In the genomic region with DNA sequence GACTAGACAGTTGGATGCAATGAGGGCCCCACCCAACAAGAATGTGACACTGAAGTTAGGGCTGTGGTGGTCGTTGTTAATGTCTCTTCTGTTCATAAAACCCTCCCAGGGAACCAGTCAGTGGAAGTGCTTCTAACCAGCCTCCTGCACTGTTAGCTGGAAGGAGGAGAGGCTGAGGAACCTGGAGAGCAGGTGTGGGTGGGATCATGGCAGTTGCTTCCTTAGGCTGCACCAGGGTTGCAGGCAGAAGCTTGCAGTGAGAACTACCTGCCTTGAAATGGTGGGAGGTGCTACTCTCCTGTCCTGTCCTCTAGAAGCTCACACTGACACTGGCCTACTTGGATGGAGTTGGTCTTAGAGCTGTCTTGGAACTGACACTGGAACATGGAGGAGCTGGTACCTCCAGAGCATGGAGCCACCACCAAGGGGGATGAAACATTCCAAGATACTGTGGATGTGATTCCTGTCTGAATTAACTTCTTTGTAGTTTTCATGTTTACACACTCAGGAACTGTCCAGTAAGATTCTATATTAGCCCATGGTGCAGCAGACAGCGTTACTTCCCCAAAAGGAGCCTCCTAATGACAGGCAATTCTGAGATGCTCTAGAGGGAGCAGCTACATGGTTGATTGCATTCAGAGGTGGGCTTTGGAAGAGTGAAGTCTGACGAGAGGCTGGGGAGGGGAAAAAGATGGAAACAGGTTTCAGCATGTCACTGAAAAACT, we compare ENCODE assay signal across 37 mouse cellular contexts. TPM values are rescaled to one million over a fixed set of nuclear protein-coding genes. Genes with fewer than 3 reads are reported as not detected.
DNase-seq lines count a peak whose midpoint lies in the region; ATAC-seq and TF ChIP-seq lines count a peak whose summit lies in the region.
"Had no signal": no experiment of that assay in that cellular context is flagged by ENCODE, and none has a peak within 500 bp of the region (broad histone marks: within the 10 kb centered on the region; RNA-seq: fewer than 3 reads in every experiment).

No protein-coding gene starts in this region.

- H3K9ac ChIP-seq in liver, embryonic 12.5 days: no peak overlapping the region
- no peak overlapping the region for H3K9ac ChIP-seq in liver, postnatal 0 days (replicated peaks)
- H3K9ac ChIP-seq in limb, embryonic 15.5 days: no peak overlapping the region
- H3K9ac ChIP-seq: forebrain, embryonic 15.5 days; heart, embryonic 13.5 days; hindbrain, embryonic 15.5 days; kidney, embryonic 15.5 days; lung, embryonic 14.5 days; neural tube, embryonic 12.5 days had no signal

- H3K4me3 ChIP-seq in liver, embryonic 12.5 days: no peak overlapping the region
- no peak overlapping the region for H3K4me3 ChIP-seq in liver, postnatal 0 days (ENCODE audit: low read depth, low read length)
- peak overlapping the region; percentile 64; the same call in 1 of the 2 replicates for H3K4me3 ChIP-seq in G1E (ENCODE audit: low read depth, low read length)
- H3K4me3 ChIP-seq in limb, embryonic 15.5 days: no peak overlapping the region
- H3K4me3 ChIP-seq: forebrain, embryonic 10.5 days; forebrain, embryonic 15.5 days; heart, adult 2 months; heart, embryonic 13.5 days; hindbrain, embryonic 10.5 days; hindbrain, embryonic 15.5 days; kidney, embryonic 15.5 days; left cerebral cortex, adult 2 months; neural tube, embryonic 12.5 days had no signal

- ATAC-seq in liver, embryonic 12.5 days: no peak
- ATAC-seq in liver, postnatal 0 days: no peak
- no peak for ATAC-seq in G1E (ENCODE audit: extremely low read depth, insufficient number of reproducible peaks, low FRiP score, poor library complexity, severe bottlenecking)
- no peak for ATAC-seq in limb, embryonic 15.5 days (ENCODE audit: insufficient number of reproducible peaks, low FRiP score, low TSS enrichment, low read depth)
- ATAC-seq: forebrain, embryonic 15.5 days; inflammation-experienced regulatory T-cells, adult 6 months; midbrain, embryonic 16.5 days had no signal

- no peak for TF ChIP-seq CTCF in liver, postnatal 0 days (IDR thresholded peaks at IDR 0.05; ENCODE audit: low read depth)
- TF ChIP-seq CTCF in G1E (IDR thresholded peaks at IDR 0.05; ENCODE audit: low read depth, low read length): no peak

- no peaks in the 10 kb centered on the region for H3K27me3 ChIP-seq in liver, embryonic 12.5 days (replicated peaks)
- no peaks in the 10 kb centered on the region for H3K27me3 ChIP-seq in liver, postnatal 0 days (ENCODE audit: insufficient read depth, low read length)
- H3K27me3 ChIP-seq in G1E (ENCODE audit: insufficient read depth, low read length): no peaks in the 10 kb centered on the region
- no peaks in the 10 kb centered on the region for H3K27me3 ChIP-seq in limb, embryonic 15.5 days
- H3K27me3 ChIP-seq: forebrain, embryonic 15.5 days; heart, embryonic 13.5 days; hindbrain, embryonic 15.5 days; kidney, embryonic 15.5 days; neural tube, embryonic 12.5 days had no signal

- no peaks in the 10 kb centered on the region for H3K9me3 ChIP-seq in liver, embryonic 12.5 days (replicated peaks)
- H3K9me3 ChIP-seq in liver, postnatal 0 days (ENCODE audit: low read length): no peaks in the 10 kb centered on the region
- no peaks in the 10 kb centered on the region for H3K9me3 ChIP-seq in G1E (replicated peaks)
- no peaks in the 10 kb centered on the region for H3K9me3 ChIP-seq in limb, embryonic 15.5 days
- H3K9me3 ChIP-seq: forebrain, embryonic 10.5 days; forebrain, embryonic 15.5 days; heart, embryonic 13.5 days; hindbrain, embryonic 10.5 days; hindbrain, embryonic 15.5 days; kidney, embryonic 15.5 days; neural tube, embryonic 12.5 days had no signal

- DNase-seq in liver, postnatal 0 days: no peak
- peak; percentile 38 for DNase-seq in G1E (ENCODE audit: low spot score)
- DNase-seq in kidney, adult 11 months: no peak
- no peak for DNase-seq in cerebellum, adult 11-12 months
- DNase-seq: adrenal gland, postnatal 14 days; cerebellum, adult 11 months; cerebellum, postnatal 10 days; heart, adult 2 months; heart, postnatal 10 days; kidney, adult 18-20 months; kidney, postnatal 25 days; lung, embryonic 14.5 days; lung, postnatal 14 days; right cerebral cortex, adult 18-20 months; spleen, adult 18-20 months; thymus, adult 2 months; thymus, postnatal 36 days had no signal

- no peak for TF ChIP-seq EP300 in liver, postnatal 0 days (IDR thresholded peaks at IDR 0.05; ENCODE audit: low read depth)

- no peak overlapping the region for H3K4me2 ChIP-seq in liver, embryonic 12.5 days
- no peak overlapping the region for H3K4me2 ChIP-seq in liver, postnatal 0 days (ENCODE audit: low read depth, low read length)
- 0 out of 2 replicates have a peak overlapping the region, but pooled peaks have one; percentile 2 for H3K4me2 ChIP-seq in limb, embryonic 15.5 days
- H3K4me2 ChIP-seq: forebrain, embryonic 15.5 days; heart, embryonic 13.5 days; hindbrain, embryonic 15.5 days; kidney, embryonic 15.5 days; lung, embryonic 14.5 days; midbrain, embryonic 11.5 days; neural tube, embryonic 12.5 days had no signal

- WGBS in liver, embryonic 12.5 days (ENCODE audit: insufficient replicate concordance): 46% methylated on average over 3 of the region's 3 CpGs
- WGBS in liver, postnatal 0 days (ENCODE audit: insufficient replicate concordance): 51% methylated on average over 3 of the region's 3 CpGs
- WGBS in limb, embryonic 15.5 days: 61% methylated on average over 3 of the region's 3 CpGs

- H3K4me1 ChIP-seq in liver, embryonic 12.5 days: peaks cover 87% of the 10 kb centered on the region
- peaks cover 43% of the 10 kb centered on the region for H3K4me1 ChIP-seq in liver, postnatal 0 days (ENCODE audit: insufficient read depth)
- H3K4me1 ChIP-seq in G1E (ENCODE audit: insufficient read depth, low read depth, low read length): peaks cover 80% of the 10 kb centered on the region
- H3K4me1 ChIP-seq in limb, embryonic 15.5 days: peaks cover 53% of the 10 kb centered on the region

- peak overlapping the region; percentile 46 for H3K27ac ChIP-seq in liver, embryonic 12.5 days
- no peak overlapping the region for H3K27ac ChIP-seq in liver, postnatal 0 days (ENCODE audit: low read depth)
- H3K27ac ChIP-seq in limb, embryonic 15.5 days: no peak overlapping the region; the same call in 1 of the 2 replicates
- H3K27ac ChIP-seq: forebrain, embryonic 10.5 days; forebrain, embryonic 15.5 days; heart, adult 2 months; heart, embryonic 13.5 days; hindbrain, embryonic 10.5 days; hindbrain, embryonic 15.5 days; left cerebral cortex, adult 2 months; neural tube, embryonic 12.5 days had no signal

- peaks cover 48% of the 10 kb centered on the region for H3K36me3 ChIP-seq in liver, embryonic 12.5 days
- peaks cover 10% of the 10 kb centered on the region for H3K36me3 ChIP-seq in liver, postnatal 0 days (replicated peaks; ENCODE audit: insufficient read depth, low read length)
- peaks cover 52% of the 10 kb centered on the region for H3K36me3 ChIP-seq in G1E (replicated peaks)
- peaks cover 33% of the 10 kb centered on the region for H3K36me3 ChIP-seq in limb, embryonic 15.5 days
- H3K36me3 ChIP-seq: hindbrain, embryonic 15.5 days had no signal

RNA-seq across cellular contexts. Expression of gene Banp, which starts 4.4 kb away (rescaled TPM):
- polyA plus RNA-seq in liver, embryonic 12.5 days (2016; fragmentation: Nextera tagmentation; extraction: Ambion mirVana): 22.4 and 25.4 TPM in 2 replicates
- polyA plus RNA-seq in liver, postnatal 0 days (2015; fragmentation: Nextera tagmentation; extraction: Ambion mirVana): 7.6 and 7.9 TPM in 2 replicates
- total RNA-seq in G1E (2014; fragmentation: Nextera tagmentation): 35.7 and 43.5 TPM in 2 replicates
- 42.5 and 46.6 TPM in 2 replicates for total RNA-seq in G1E (2017)
- 49.1 and 50.7 TPM in 2 replicates for polyA plus RNA-seq in G1E (2012)
- polyA plus RNA-seq in limb, embryonic 15.5 days (2015; fragmentation: Nextera tagmentation; extraction: Ambion mirVana): 42.3 and 44.8 TPM in 2 replicates

RNA-seq across cellular contexts. Expression of gene Car5a, which starts 9.3 kb away (rescaled TPM):
- polyA plus RNA-seq in liver, embryonic 12.5 days (2016; fragmentation: Nextera tagmentation; extraction: Ambion mirVana): 0.69 and 0.85 TPM in 2 replicates
- polyA plus RNA-seq in liver, postnatal 0 days (2015; fragmentation: Nextera tagmentation; extraction: Ambion mirVana): 5.9 and 9.6 TPM in 2 replicates
- total RNA-seq in G1E (2014; fragmentation: Nextera tagmentation) (0.68 and 1.4 TPM in 2 replicates), G1E (2017) (0.16 TPM in 1 of 2 replicates, not detected in the other)
- 0.41 and 0.57 TPM in 2 replicates for polyA plus RNA-seq in G1E (2012)
- polyA plus RNA-seq in limb, embryonic 15.5 days (2015; fragmentation: Nextera tagmentation; extraction: Ambion mirVana): 0.17 TPM in 1 of 2 replicates, not detected in the other
- total RNA-seq: common myeloid progenitor, adult 5-6 weeks; gastrocnemius, adult 18-20 months; heart, adult 2 months; heart, postnatal 10 days; layer of hippocampus, postnatal 14 days; left cerebral cortex, adult 2 months; left cerebral cortex, postnatal 25 days had no signal
- polyA plus RNA-seq: C2C12; embryonic facial prominence, embryonic 11.5 days; forebrain, embryonic 10.5 days; heart, adult 2 months; inflammation-experienced regulatory T-cells, adult 6 months; limb, embryonic 14.5 days; lung, embryonic 14.5 days; thymus, adult 2 months had no signal

RNA-seq across cellular contexts. Expression of gene Slc7a5, which starts 46.5 kb away (rescaled TPM):
- polyA plus RNA-seq in liver, embryonic 12.5 days (2016; fragmentation: Nextera tagmentation; extraction: Ambion mirVana): 52.6 and 58.9 TPM in 2 replicates
- 10.5 and 10.8 TPM in 2 replicates for polyA plus RNA-seq in liver, postnatal 0 days (2015; fragmentation: Nextera tagmentation; extraction: Ambion mirVana)
- total RNA-seq in G1E (2014; fragmentation: Nextera tagmentation): 88.8 and 141 TPM in 2 replicates
- total RNA-seq in G1E (2017): 32.5 and 32.6 TPM in 2 replicates
- polyA plus RNA-seq in G1E (2012): 92.9 and 127 TPM in 2 replicates
- polyA plus RNA-seq in limb, embryonic 15.5 days (2015; fragmentation: Nextera tagmentation; extraction: Ambion mirVana): 24.5 and 27.4 TPM in 2 replicates
